Mouse (Mus musculus) kidney, embryonic 15.5 days (tissue): Measurements from ENCODE around the gene Hoxc12. TPM values are rescaled to one million over a fixed set of nuclear protein-coding genes. Genes with fewer than 3 reads are reported as not detected.

Experiments used
- microRNA-seq: library from miRNA; unstranded; fragments of <30 nt; microRNA quantifications from one replicate; pipeline ENCODE4, GENCODE M21; 2016
- polyA plus RNA-seq: library from polyadenylated mRNA; unstranded; fragments of >200 nt; fragmentation: Nextera tagmentation; extraction: Ambion mirVana; gene quantifications from 2 replicates; pipeline ENCODE4 v1.2.1, GENCODE M21; 2015

Gene Hoxc12
- polyA plus RNA-seq, 1 experiment from 2014 or later = not detected

Small RNAs within 50 kb of the gene (microRNA-seq; reads per million reads assigned to microRNA genes)
- gene Mir196a-2 = 2,659 reads per million, percentile 87 among the genes with 10 or more reads in this experiment

Other genes with a start within 250 kb of the Hoxc12 start
- gene Calcoco1, start 214.6 kb upstream of the Hoxc12 start, polyA plus RNA-seq = 47.0 and 51.4 TPM in 2 replicates
- not detected in 2 replicates for gene Hoxc13, start 15.7 kb upstream of the Hoxc12 start, polyA plus RNA-seq
- 1.7 and 2.9 TPM in 2 replicates for gene Hoxc11, start 17.7 kb downstream of the Hoxc12 start, polyA plus RNA-seq
- gene Hoxc10, start 30.0 kb downstream of the Hoxc12 start, polyA plus RNA-seq = 52.4 and 53.5 TPM in 2 replicates
- 3.6 and 4.8 TPM in 2 replicates for gene Hoxc5, start 30.7 kb downstream of the Hoxc12 start, polyA plus RNA-seq
- 10.0 and 10.7 TPM in 2 replicates for gene Hoxc9, start 39.7 kb downstream of the Hoxc12 start, polyA plus RNA-seq
- 8.7 and 11.1 TPM in 2 replicates for gene Hoxc8, start 53.9 kb downstream of the Hoxc12 start, polyA plus RNA-seq
- gene Hoxc6, start 61.5 kb downstream of the Hoxc12 start, polyA plus RNA-seq = 10.9 and 11.0 TPM in 2 replicates
- gene Hoxc4, start 82.2 kb downstream of the Hoxc12 start, polyA plus RNA-seq = 7.9 and 10.2 TPM in 2 replicates
- gene Smug1, start 230.3 kb downstream of the Hoxc12 start, polyA plus RNA-seq = 17.7 and 18.0 TPM in 2 replicates